Mouse (Mus musculus) heart, postnatal 25 days (tissue): Measurements from ENCODE around the gene Mkrn2. TPM values are rescaled to one million over a fixed set of nuclear protein-coding genes. Genes with fewer than 3 reads are reported as not detected.

Source experiments
- DNase-seq: peaks from one replicate; pipeline ENCODE4 v3.0.0; 2022; ENCODE audit warnings: low spot score
- intact Hi-C: fragments of 180-260 bp; cut with DNase I; formaldehyde crosslinking; loops from one replicate; pipeline ENCODE4 v1.15.1; 2025
- total RNA-seq, 2 experiments: library from RNA; stranded (reverse); gene quantifications; 2 replicates each; pipeline ENCODE4 v1.2.3; 2021

The Mkrn2 gene
- total RNA-seq, 2 experiments from 2014 or later: 39.0 to 42.8 TPM

DNA sequence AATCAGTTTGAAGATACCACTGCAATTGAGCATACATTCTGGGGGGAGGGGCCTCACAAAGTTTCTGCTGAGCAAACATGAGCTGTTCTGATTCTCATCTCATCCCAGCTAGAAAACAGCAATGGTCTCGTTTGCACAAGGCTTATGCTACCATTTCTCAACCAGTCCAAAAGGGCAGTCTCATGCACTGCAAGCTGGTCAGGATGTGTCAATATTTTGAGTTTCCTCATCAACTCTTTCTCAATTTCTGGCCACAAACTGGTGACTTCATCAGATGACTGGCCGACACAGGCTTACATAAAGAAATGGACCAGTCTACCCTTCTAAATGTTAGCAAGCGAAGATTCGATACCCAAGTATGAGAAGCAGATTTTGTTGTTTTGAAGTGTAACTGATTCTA, 64.9 kb downstream of the Mkrn2 start:
- intact Hi-C loops: no loop called here
- DNase-seq: no peak

Other genes with a start within 250 kb of the Mkrn2 start
- gene Pparg, start 241.0 kb upstream of the Mkrn2 start, total RNA-seq: 10 to 100 TPM; 10.9 to 11.1 TPM
- 1 to 10 TPM; 6.2 to 8.3 TPM for gene Tsen2, start 57.2 kb upstream of the Mkrn2 start, total RNA-seq
- under 1 TPM; 0.36 to 0.57 TPM for gene Mkrn2os, start 9.3 kb upstream of the Mkrn2 start, total RNA-seq
- gene Raf1, start 74.7 kb downstream of the Mkrn2 start, total RNA-seq: 100 to 1,000 TPM in 1 of 2 experiments, 10 to 100 TPM in 1; 98.8 to 100 TPM
- gene Tmem40, start 160.5 kb downstream of the Mkrn2 start, total RNA-seq: 1 to 10 TPM in 1 of 2 experiments, not detected in 1; 1.0 TPM
- gene Cand2, start 172.6 kb downstream of the Mkrn2 start, total RNA-seq: 10 to 100 TPM; 72.5 to 74.4 TPM
- gene Rpl32, start 206.8 kb downstream of the Mkrn2 start, total RNA-seq: 100 to 1,000 TPM; 575 to 621 TPM
- gene Efcab12, start 236.5 kb downstream of the Mkrn2 start, total RNA-seq: under 1 TPM; 0.39 to 0.49 TPM